Mouse (Mus musculus): ENCODE measurements around the gene Cryba2. TPM values are rescaled to one million over a fixed set of nuclear protein-coding genes. Genes with fewer than 3 reads are reported as not detected.

Gene Cryba2
- polyA plus RNA-seq, 1 experiment from 2014 or later = not detected

MicroRNAs encoded within 50 kb of the gene (microRNA counts, 519-probe panel; counts per million panel counts)
- not detected for microRNA mmu-miR-375

Small RNA genes within 50 kb of the gene (microRNA-seq; reads per million reads assigned to microRNA genes)
- 255 reads per million, percentile 69 among the genes with 10 or more reads in this experiment for gene Mir375

Other genes with a start within 250 kb of the Cryba2 start
- gene Ttll4, start 231.4 kb downstream of the Cryba2 start, polyA plus RNA-seq (2014; fragmentation: Nextera tagmentation; extraction: Ambion mirVana) = 14.0 and 14.4 TPM in 2 replicates
- 1.2 and 1.9 TPM in 2 replicates for gene Cyp27a1, start 179.6 kb downstream of the Cryba2 start, polyA plus RNA-seq (2014; fragmentation: Nextera tagmentation; extraction: Ambion mirVana)
- not detected in 2 replicates for gene Prkag3, start 143.9 kb downstream of the Cryba2 start, polyA plus RNA-seq (2014; fragmentation: Nextera tagmentation; extraction: Ambion mirVana)
- 1.3 and 3.6 TPM in 2 replicates for gene Wnt6, start 121.3 kb downstream of the Cryba2 start, polyA plus RNA-seq (2014; fragmentation: Nextera tagmentation; extraction: Ambion mirVana)
- 0.56 and 0.69 TPM in 2 replicates for gene Wnt10a, start 101.6 kb downstream of the Cryba2 start, polyA plus RNA-seq (2014; fragmentation: Nextera tagmentation; extraction: Ambion mirVana)
- gene Cdk5r2, start 38.2 kb downstream of the Cryba2 start, polyA plus RNA-seq (2014; fragmentation: Nextera tagmentation; extraction: Ambion mirVana) = 4.5 and 5.3 TPM in 2 replicates
- gene Fev, start 7.7 kb downstream of the Cryba2 start, polyA plus RNA-seq (2014; fragmentation: Nextera tagmentation; extraction: Ambion mirVana) = not detected in 2 replicates
- gene Cfap65, start 42.5 kb upstream of the Cryba2 start, polyA plus RNA-seq (2014; fragmentation: Nextera tagmentation; extraction: Ambion mirVana) = 0.29 and 0.68 TPM in 2 replicates
- 0.09 and 0.20 TPM in 2 replicates for gene Ihh, start 58.5 kb upstream of the Cryba2 start, polyA plus RNA-seq (2014; fragmentation: Nextera tagmentation; extraction: Ambion mirVana)
- 7.9 and 8.8 TPM in 2 replicates for gene Nhej1, start 232.1 kb upstream of the Cryba2 start, polyA plus RNA-seq (2014; fragmentation: Nextera tagmentation; extraction: Ambion mirVana)
- gene Slc23a3, start 240.7 kb upstream of the Cryba2 start, polyA plus RNA-seq (2014; fragmentation: Nextera tagmentation; extraction: Ambion mirVana) = not detected in 2 replicates
- gene Cnppd1, start 249.6 kb upstream of the Cryba2 start, polyA plus RNA-seq (2014; fragmentation: Nextera tagmentation; extraction: Ambion mirVana) = 40.4 and 53.6 TPM in 2 replicates
- gene Retreg2, start 249.6 kb upstream of the Cryba2 start, polyA plus RNA-seq (2014; fragmentation: Nextera tagmentation; extraction: Ambion mirVana) = 85.6 and 95.6 TPM in 2 replicates

Data from forebrain, embryonic 14.5 days (tissue).